Mouse (Mus musculus) limb, embryonic 11.5 days (tissue): ENCODE results near the gene Anxa2. TPM values are rescaled to one million over a fixed set of nuclear protein-coding genes. Genes with fewer than 3 reads are reported as not detected.

ENCODE experiments used
- ATAC-seq: fragments of 200-750 bp; cut with Nextera tagmentation; 2 replicates; pipeline ENCODE4 v1.8.0; 2017; ENCODE audit warnings: low read depth; ENCODE audit not compliant: insufficient number of reproducible peaks, low FRiP score, low TSS enrichment
- DNase-seq: peaks from one replicate; pipeline ENCODE4 v3.0.0-alpha.2; 2015; ENCODE audit warnings: low spot score
- H3K27ac ChIP-seq: fragments of 300-500 bp; sonication (generic); replicated peaks from 2 replicates; pipeline ENCODE4 v1.5.1; 2014; ENCODE audit warnings: low read depth, mild to moderate bottlenecking, low read length
- H3K27me3 ChIP-seq: fragments of 300-500 bp; sonication (generic); 2 replicates; pipeline ENCODE4 v1.6.1; 2014; ENCODE audit warnings: mild to moderate bottlenecking, low read length, mixed read lengths; ENCODE audit not compliant: control insufficient read depth, insufficient read depth
- H3K36me3 ChIP-seq: fragments of 300-500 bp; sonication (generic); 2 replicates; pipeline ENCODE4 v1.6.1; 2014; ENCODE audit warnings: mild to moderate bottlenecking, low read length, moderate library complexity, mixed read lengths; ENCODE audit not compliant: control insufficient read depth, insufficient read depth
- H3K4me1 ChIP-seq: fragments of 300-500 bp; sonication (generic); 2 replicates; pipeline ENCODE4 v1.6.1; 2014; ENCODE audit warnings: low read length, mixed read lengths; ENCODE audit not compliant: control insufficient read depth, insufficient read depth
- H3K4me2 ChIP-seq: fragments of 300-500 bp; sonication (generic); 2 replicates; pipeline ENCODE4 v1.6.1; 2014; ENCODE audit warnings: low read depth, mild to moderate bottlenecking, moderate library complexity; ENCODE audit not compliant: severe bottlenecking
- H3K4me3 ChIP-seq: fragments of 300-500 bp; sonication (generic); 2 replicates; pipeline ENCODE4 v1.5.1; 2014; ENCODE audit warnings: low read depth, low read length
- H3K9ac ChIP-seq: fragments of 300-500 bp; sonication (generic); 2 replicates; pipeline ENCODE4 v1.6.1; 2014; ENCODE audit warnings: mild to moderate bottlenecking, low read length
- H3K9me3 ChIP-seq: fragments of 300-500 bp; sonication (generic); 2 replicates; pipeline ENCODE4 v1.6.1; 2016; ENCODE audit warnings: low read length; ENCODE audit not compliant: control insufficient read depth
- WGBS: fragments of 180-500 bp; shearing (Covaris S2); extraction: QIAGEN DNeasy Blood & Tissue Kit; methylation state at CpG from one replicate; pipeline ENCODE4 v1.1.7; 2014; 5-methylcytosine and 5-hydroxymethylcytosine counted together
- polyA plus RNA-seq: library from polyadenylated mRNA; unstranded; fragments of >200 nt; fragmentation: Nextera tagmentation; extraction: Ambion mirVana; gene quantifications from 2 replicates; pipeline ENCODE4 v1.2.1, GENCODE M21; 2014

Anxa2 gene
- 146 and 153 TPM in 2 replicates for polyA plus RNA-seq

- DNase-seq (peak; percentile 71), ATAC-seq (peak; percentile 76)
- Histone ChIP-seq H3K9ac (peak within 1 kb of the TSS; percentile 65), H3K4me2 (peak within 1 kb of the TSS; percentile 92), H3K36me3 (no peaks in the 10 kb centered on the region), H3K4me3 (peak within 1 kb of the TSS; percentile 49), H3K27me3 (peaks cover 4% of the 10 kb centered on the region; the same call in 1 of the 2 replicates), H3K9me3 (no peaks in the 10 kb centered on the region; the same call in 1 of the 2 replicates), H3K27ac (peak within 1 kb of the TSS; percentile 47; the same call in 1 of the 2 replicates), H3K4me1 (peaks cover 34% of the 10 kb centered on the region)
- WGBS = 10% methylated on average over 34 of the region's 37 CpGs
Measured at GRCm38 (mm10) chr9:69453066-69453900, at the start of gene Anxa2. Gene Anxa2, plus strand, starts transcription at chr9:69453620.

GRCm38 (mm10) chr9:69404671-69405070, 48.7 kb upstream of the Anxa2 start:
- no peak overlapping the region for H3K9ac ChIP-seq
- no peaks in the 10 kb centered on the region for H3K27me3 ChIP-seq
- no peak overlapping the region for H3K4me2 ChIP-seq
- no peaks in the 10 kb centered on the region for H3K4me1 ChIP-seq
- H3K36me3 ChIP-seq = no peaks in the 10 kb centered on the region
- H3K9me3 ChIP-seq = no peaks in the 10 kb centered on the region
- ATAC-seq (no peak), DNase-seq (no peak)
- H3K4me3 ChIP-seq = no peak overlapping the region
- 83% methylated on average over 6 of the region's 6 CpGs for WGBS
- no peak overlapping the region for H3K27ac ChIP-seq

GRCm38 (mm10) chr9:69419476-69419875, 33.9 kb upstream of the Anxa2 start:
- Histone ChIP-seq H3K4me3 (no peak overlapping the region), H3K27me3 (no peaks in the 10 kb centered on the region), H3K36me3 (no peaks in the 10 kb centered on the region), H3K27ac (no peak overlapping the region), H3K4me2 (no peak overlapping the region), H3K9me3 (no peaks in the 10 kb centered on the region), H3K4me1 (0 out of 2 replicates have a peak, but pooled peaks cover 4% of the 10 kb centered on the region), H3K9ac (no peak overlapping the region)
- WGBS = 93% methylated on average over 1 of the region's 1 CpGs
- no peak for DNase-seq
- ATAC-seq = no peak

DNA sequence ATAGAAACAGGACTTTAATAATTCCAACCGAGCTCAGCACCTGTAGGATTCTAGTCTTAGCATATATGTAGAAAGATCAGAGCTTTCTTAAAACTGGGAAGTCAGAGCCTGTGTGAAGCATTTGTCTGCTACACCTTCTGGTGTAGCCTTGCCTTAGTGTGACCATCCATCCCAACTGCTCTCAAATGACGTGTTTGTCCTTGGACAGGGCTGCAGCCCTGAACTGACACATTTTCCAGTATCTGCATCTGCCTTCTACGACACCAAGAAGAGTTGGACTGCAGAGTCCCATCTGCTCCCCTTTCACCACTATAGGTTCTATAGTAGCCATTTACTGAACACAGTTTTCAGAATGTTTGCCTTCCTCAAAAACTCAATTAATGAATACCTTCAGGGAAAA, 22.9 kb upstream of the Anxa2 start:
- DNase-seq = no peak
- Histone ChIP-seq H3K36me3 (peaks cover 9% of the 10 kb centered on the region; the same call in 1 of the 2 replicates), H3K4me1 (no peaks in the 10 kb centered on the region), H3K27me3 (no peaks in the 10 kb centered on the region), H3K9ac (no peak overlapping the region), H3K4me3 (no peak overlapping the region), H3K9me3 (no peaks in the 10 kb centered on the region), H3K27ac (no peak overlapping the region), H3K4me2 (no peak overlapping the region)
- ATAC-seq = no peak
- 85% methylated on average over 3 of the region's 3 CpGs for WGBS

DNA sequence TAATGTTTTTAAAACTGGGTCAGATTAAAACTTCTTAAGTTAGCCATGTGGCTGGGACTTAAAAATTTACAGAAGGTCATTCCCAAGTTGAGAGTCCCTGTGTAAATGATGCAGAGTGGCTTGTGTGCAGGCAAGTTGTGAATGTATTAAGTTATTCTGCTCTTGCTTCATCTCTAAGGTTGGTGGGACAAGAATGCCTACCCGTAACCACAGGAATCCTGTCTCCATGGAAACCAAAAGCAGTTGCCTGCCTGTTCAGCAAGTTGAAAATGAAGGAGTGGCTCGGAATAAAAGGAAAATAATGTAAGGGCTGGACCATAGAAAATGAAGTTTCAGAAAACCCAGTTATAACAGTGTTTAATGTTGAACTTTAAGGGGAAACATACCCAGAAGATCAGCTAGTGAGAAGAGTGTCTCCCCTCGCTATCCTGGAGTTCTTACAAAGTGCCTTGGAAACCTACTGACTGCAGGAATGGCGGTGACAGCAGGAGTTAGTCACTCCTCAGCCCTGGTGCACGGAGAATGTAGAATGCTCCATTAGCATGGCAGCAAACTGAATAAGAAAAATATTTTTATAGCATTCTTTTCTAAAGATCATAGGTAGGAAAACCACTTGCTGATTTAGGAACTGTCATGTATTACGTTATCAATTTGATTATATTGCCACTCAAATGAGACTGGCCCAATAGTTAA, 21.4 kb upstream of the Anxa2 start:
- H3K9ac ChIP-seq = no peak overlapping the region
- no peak overlapping the region for H3K27ac ChIP-seq
- ATAC-seq (no peak), DNase-seq (no peak)
- no peaks in the 10 kb centered on the region for H3K9me3 ChIP-seq
- H3K36me3 ChIP-seq = peaks cover 4% of the 10 kb centered on the region; the same call in 1 of the 2 replicates
- H3K4me1 ChIP-seq = no peaks in the 10 kb centered on the region
- no peak overlapping the region for H3K4me3 ChIP-seq
- no peak overlapping the region for H3K4me2 ChIP-seq
- no peaks in the 10 kb centered on the region for H3K27me3 ChIP-seq
- 76% methylated on average over 6 of the region's 6 CpGs for WGBS

GRCm38 (mm10) chr9:69435194-69435593, 18.2 kb upstream of the Anxa2 start:
- Histone ChIP-seq H3K27me3 (no peaks in the 10 kb centered on the region), H3K4me3 (no peak overlapping the region), H3K4me1 (no peaks in the 10 kb centered on the region), H3K36me3 (peaks cover 2% of the 10 kb centered on the region; the same call in 1 of the 2 replicates), H3K9me3 (no peaks in the 10 kb centered on the region), H3K9ac (no peak overlapping the region), H3K27ac (no peak overlapping the region), H3K4me2 (no peak overlapping the region)
- ATAC-seq = no peak
- WGBS = 86% methylated on average over 10 of the region's 10 CpGs
- no peak for DNase-seq

GRCm38 (mm10) chr9:69435662-69436061, 17.8 kb upstream of the Anxa2 start:
- no peak overlapping the region for H3K27ac ChIP-seq
- no peaks in the 10 kb centered on the region for H3K9me3 ChIP-seq

DNA sequence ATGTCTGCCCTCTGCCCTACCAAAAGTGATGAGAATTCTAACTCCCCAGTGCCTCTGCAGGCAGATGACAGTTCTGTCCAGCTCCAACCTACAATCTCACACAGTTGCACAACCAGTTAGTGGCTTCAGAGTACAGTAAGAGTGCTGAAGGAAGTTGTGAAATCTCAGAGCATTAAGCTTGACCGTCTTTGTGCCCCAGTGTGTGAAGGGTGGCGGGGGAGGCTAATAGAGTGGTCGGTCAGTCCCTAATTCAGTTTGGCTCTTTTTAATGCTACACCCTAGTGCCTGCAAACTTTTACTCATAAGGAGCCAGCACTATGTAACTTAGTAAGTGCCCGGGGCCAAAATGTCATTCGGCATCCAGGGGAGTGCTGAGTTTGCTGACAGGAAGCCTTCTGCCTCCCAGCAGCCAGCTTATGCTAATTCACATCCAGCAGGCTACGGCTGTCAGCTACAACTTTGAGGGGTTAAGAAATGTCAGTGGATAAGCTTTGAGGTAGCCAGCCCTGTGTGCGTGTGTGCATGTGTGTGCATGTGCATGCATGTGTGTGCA, 13.5 kb upstream of the Anxa2 start:
- Histone ChIP-seq H3K27ac (no peak overlapping the region), H3K27me3 (no peaks in the 10 kb centered on the region), H3K4me1 (peaks cover 3% of the 10 kb centered on the region; the same call in 1 of the 2 replicates), H3K36me3 (no peaks in the 10 kb centered on the region), H3K4me3 (no peak overlapping the region), H3K4me2 (no peak overlapping the region), H3K9ac (no peak overlapping the region), H3K9me3 (no peaks in the 10 kb centered on the region)
- ATAC-seq = no peak
- WGBS = 20% methylated on average over 7 of the region's 7 CpGs
- peak; percentile 44 for DNase-seq

More at GRCm38 (mm10) chr9:69435662-69436061, 17.8 kb upstream of the Anxa2 start:
- H3K4me1 ChIP-seq = peaks cover 3% of the 10 kb centered on the region; the same call in 1 of the 2 replicates
- no peak for ATAC-seq
- no peak overlapping the region for H3K9ac ChIP-seq
- H3K4me2 ChIP-seq = no peak overlapping the region
- no peak for DNase-seq
- H3K36me3 ChIP-seq = peaks cover 2% of the 10 kb centered on the region; the same call in 1 of the 2 replicates
- H3K4me3 ChIP-seq = no peak overlapping the region
- H3K27me3 ChIP-seq = no peaks in the 10 kb centered on the region
